Mouse (Mus musculus): Measurements from ENCODE around the gene Ksr1. TPM values are rescaled to one million over a fixed set of nuclear protein-coding genes. Genes with fewer than 3 reads are reported as not detected.

The Ksr1 gene
- total and polyA plus RNA-seq, 3 experiments: 22.5 to 73.1 (median 61.2) TPM

DNA sequence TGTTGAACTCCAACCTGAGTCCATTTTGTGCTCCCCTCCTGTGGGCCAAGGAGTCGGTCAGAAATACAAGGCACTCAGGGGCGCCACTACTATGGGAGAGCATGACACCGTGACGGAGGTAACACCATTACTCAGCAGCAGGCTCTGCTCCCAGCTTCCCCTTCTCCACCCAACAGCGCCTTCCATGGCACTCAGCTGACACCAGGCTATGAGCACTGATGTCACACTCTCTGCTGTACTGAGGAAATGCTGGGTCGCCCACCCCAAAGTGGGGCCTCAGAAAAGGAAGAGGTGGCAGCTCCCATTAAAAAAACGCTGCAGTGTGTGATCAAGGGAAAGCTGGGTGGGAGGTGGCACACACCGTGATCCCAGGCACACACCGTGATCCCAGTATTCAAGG is 101.0 kb downstream of the Ksr1 start:
- in situ Hi-C loops (cut with MboI; ENCODE audit: low pct_ligation_motif_present, low pct_unique_long_range_greater_than_20kb, low sequenced_read_pairs) (no loop called here), dilution Hi-C loops (cut with MboI; ENCODE audit: extremely low pct_ligation_motif_present, extremely low pct_unique_long_range_greater_than_20kb, low sequenced_read_pairs) (no loop called here)
- H3K79me2 ChIP-seq (replicated peaks; ENCODE audit: control insufficient read depth, extremely low read depth, insufficient read depth, poor library complexity, severe bottlenecking): peaks cover 3% of the 10 kb centered on the region; the same call in 1 of the 2 replicates
- H3K27ac ChIP-seq (ENCODE audit: insufficient read depth, low read depth): 0 out of 2 replicates have a peak overlapping the region, but pooled peaks have one; percentile 0
- no peak overlapping the region for H3K4me2 ChIP-seq (ENCODE audit: insufficient read depth, low read depth, poor library complexity, severe bottlenecking)
- H3K9me3 ChIP-seq (replicated peaks; ENCODE audit: low read length): peaks cover 18% of the 10 kb centered on the region
- no peaks in the 10 kb centered on the region for H3K27me3 ChIP-seq (replicated peaks)
- peaks cover 77 to 94% of the 10 kb centered on the region in 2 experiments for H3K36me3 ChIP-seq (replicated peaks in 1 of 2; ENCODE audit: control insufficient read depth in 1 of 2, insufficient read depth in 1 of 2, low read length in 1 of 2)
- DNase-seq (ENCODE audit: extremely low read depth): peak; percentile 33
- H3K4me1 ChIP-seq (ENCODE audit: control insufficient read depth in 1 of 2, insufficient read depth in 2 of 2): peaks cover 22 to 54% of the 10 kb centered on the region in 2 experiments
- no peak overlapping the region for H3K4me3 ChIP-seq (replicated peaks in 1 of 3; ENCODE audit: low read depth in 2 of 3, low read length in 2 of 3, poor library complexity in 1 of 3)
- TF ChIP-seq ETS1 (conservative IDR thresholded peaks at IDR 0.05; ENCODE audit: low read depth, low read length) (peak; percentile 18; the same call in 1 of the 2 replicates), USF1 (IDR thresholded peaks at IDR 0.05; ENCODE audit: low read depth, low read length) (no peak)
- H3K9ac ChIP-seq (ENCODE audit: insufficient read depth, low read depth): no peak overlapping the region

DNA sequence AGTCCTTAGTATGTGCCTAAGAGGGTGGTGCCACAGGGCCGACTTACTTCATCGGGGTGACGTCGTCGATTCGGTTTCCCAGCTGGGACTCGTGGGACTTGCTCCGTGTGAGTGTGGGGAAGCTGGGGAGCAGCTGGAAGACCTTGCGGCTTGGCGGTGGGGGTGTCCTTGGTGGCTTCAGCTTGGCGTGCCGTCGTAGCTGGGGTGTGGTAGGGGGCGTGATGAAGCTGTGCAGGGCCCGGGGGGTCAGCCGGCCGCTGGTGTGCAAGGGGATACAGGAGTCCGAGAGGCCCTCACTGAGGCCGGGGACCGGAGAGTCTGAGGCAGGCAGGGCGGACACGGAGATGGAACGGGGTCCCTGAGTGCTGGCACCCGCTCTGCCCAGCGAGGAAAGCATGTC is 101.4 kb downstream of the Ksr1 start:
- Histone ChIP-seq H3K36me3 (replicated peaks in 1 of 2; ENCODE audit: control insufficient read depth in 1 of 2, insufficient read depth in 1 of 2, low read length in 1 of 2) (peaks cover 76 to 91% of the 10 kb centered on the region in 2 experiments), H3K9ac (ENCODE audit: insufficient read depth, low read depth) (no peak overlapping the region), H3K4me1 (ENCODE audit: control insufficient read depth in 1 of 2, insufficient read depth in 2 of 2) (peaks cover 22 to 53% of the 10 kb centered on the region in 2 experiments), H3K27ac (ENCODE audit: insufficient read depth, low read depth) (0 out of 2 replicates have a peak overlapping the region, but pooled peaks have one; percentile 0), H3K27me3 (replicated peaks) (no peaks in the 10 kb centered on the region), H3K79me2 (replicated peaks; ENCODE audit: control insufficient read depth, extremely low read depth, insufficient read depth, poor library complexity, severe bottlenecking) (peaks cover 3% of the 10 kb centered on the region; the same call in 1 of the 2 replicates), H3K4me3 (replicated peaks in 1 of 3; ENCODE audit: low read depth in 2 of 3, low read length in 2 of 3, poor library complexity in 1 of 3) (no peak overlapping the region), H3K4me2 (ENCODE audit: insufficient read depth, low read depth, poor library complexity, severe bottlenecking) (no peak overlapping the region), H3K9me3 (replicated peaks; ENCODE audit: low read length) (peaks cover 16% of the 10 kb centered on the region)
- no peak for DNase-seq (ENCODE audit: extremely low read depth)
- in situ Hi-C loops (cut with MboI; ENCODE audit: low pct_ligation_motif_present, low pct_unique_long_range_greater_than_20kb, low sequenced_read_pairs) (no loop called here), dilution Hi-C loops (cut with MboI; ENCODE audit: extremely low pct_ligation_motif_present, extremely low pct_unique_long_range_greater_than_20kb, low sequenced_read_pairs) (no loop called here)
- TF ChIP-seq TCF12 (IDR thresholded peaks at IDR 0.05; ENCODE audit: low read depth, low read length): no peak
- no peak for TF ChIP-seq CTCF (conservative IDR thresholded peaks at IDR 0.05 in 1 of 2, IDR thresholded peaks at IDR 0.05 in 1 of 2; ENCODE audit: low read depth in 2 of 2, low read length in 2 of 2)
- TF ChIP-seq SMC3 (IDR thresholded peaks at IDR 0.05; ENCODE audit: low read depth, low read length): no peak
- TF ChIP-seq ZMIZ1 (IDR thresholded peaks at IDR 0.05; ENCODE audit: low read depth, low read length): no peak
- TF ChIP-seq RCOR1 (conservative IDR thresholded peaks at IDR 0.05; ENCODE audit: low read depth, low read length): no peak
- no peak for TF ChIP-seq MEF2A (IDR thresholded peaks at IDR 0.05; ENCODE audit: borderline replicate concordance, low read depth, low read length)
- TF ChIP-seq MAZ (IDR thresholded peaks at IDR 0.05; ENCODE audit: low read depth, low read length): no peak
- TF ChIP-seq USF1 (IDR thresholded peaks at IDR 0.05; ENCODE audit: low read depth, low read length): no peak
- no peak for TF ChIP-seq ZNF384 (IDR thresholded peaks at IDR 0.05; ENCODE audit: low read depth, low read length)
- TF ChIP-seq PAX5 (IDR thresholded peaks at IDR 0.05; ENCODE audit: low read length): no peak
- no peak for TF ChIP-seq UBTF (IDR thresholded peaks at IDR 0.05; ENCODE audit: low read depth, low read length)
- no peak for TF ChIP-seq POLR2A (IDR thresholded peaks at IDR 0.05; ENCODE audit: low read depth, low read length)
- no peak for TF ChIP-seq CHD2 (IDR thresholded peaks at IDR 0.05; ENCODE audit: low read length)
